Mouse (Mus musculus) liver, embryonic 16.5 days (tissue): ENCODE data around the gene Map3k4. TPM values are rescaled to one million over a fixed set of nuclear protein-coding genes. Genes with fewer than 3 reads are reported as not detected.
"Not testable (repeated sequence)": the region's sequence is repeated elsewhere in the genome, so short reads cannot be mapped to it uniquely, and the experiment has no call there.

Source experiments
- ATAC-seq: fragments of 200-750 bp; cut with Nextera tagmentation; 2 replicates; pipeline ENCODE4 v1.8.0; 2017; ENCODE audit warnings: low read depth, mild to moderate bottlenecking, moderate number of reproducible peaks, moderate library complexity
- H3K27ac ChIP-seq: fragments of 300-500 bp; sonication (generic); 2 replicates; pipeline ENCODE4 v1.5.1; 2014; ENCODE audit warnings: mild to moderate bottlenecking, low read length
- H3K27me3 ChIP-seq: fragments of 300-500 bp; sonication (generic); 2 replicates; pipeline ENCODE4 v1.6.1; 2014; ENCODE audit warnings: low read depth, low read length, mixed read lengths; ENCODE audit not compliant: control insufficient read depth, insufficient read depth
- H3K36me3 ChIP-seq: fragments of 300-500 bp; sonication (generic); 2 replicates; pipeline ENCODE4 v1.6.1; 2014; ENCODE audit warnings: mild to moderate bottlenecking; ENCODE audit not compliant: control insufficient read depth, insufficient read depth
- H3K4me1 ChIP-seq: fragments of 300-500 bp; sonication (generic); 2 replicates; pipeline ENCODE4 v1.6.1; 2014; ENCODE audit warnings: low read depth, low read length, mixed read lengths; ENCODE audit not compliant: control insufficient read depth
- H3K4me2 ChIP-seq: fragments of 300-500 bp; sonication (generic); 2 replicates; pipeline ENCODE4 v1.6.1; 2014; ENCODE audit warnings: low read depth, low read length, mixed read lengths
- H3K4me3 ChIP-seq: fragments of 300-500 bp; sonication (generic); 2 replicates; pipeline ENCODE4 v1.5.1; 2014; ENCODE audit warnings: low read depth, mild to moderate bottlenecking, low read length
- H3K9ac ChIP-seq: fragments of 300-500 bp; sonication (generic); 2 replicates; pipeline ENCODE4 v1.6.1; 2014; ENCODE audit warnings: low read depth, low read length
- H3K9me3 ChIP-seq: fragments of 300-500 bp; sonication (generic); replicated peaks from 2 replicates; pipeline ENCODE4 v1.6.1; 2016; ENCODE audit warnings: low read length; ENCODE audit not compliant: control insufficient read depth
- WGBS: fragments of 180-500 bp; shearing (Covaris S2); extraction: QIAGEN DNeasy Blood & Tissue Kit; methylation state at CpG from one replicate; pipeline ENCODE4 v1.1.7; 2014; ENCODE audit not compliant: insufficient replicate concordance; 5-methylcytosine and 5-hydroxymethylcytosine counted together
- polyA plus RNA-seq: library from polyadenylated mRNA; unstranded; fragments of >200 nt; fragmentation: Nextera tagmentation; extraction: Ambion mirVana; gene quantifications from 2 replicates; pipeline ENCODE4 v1.2.1, GENCODE M21; 2015

The Map3k4 gene
- polyA plus RNA-seq, 1 experiment from 2014 or later = 9.5 TPM

DNA sequence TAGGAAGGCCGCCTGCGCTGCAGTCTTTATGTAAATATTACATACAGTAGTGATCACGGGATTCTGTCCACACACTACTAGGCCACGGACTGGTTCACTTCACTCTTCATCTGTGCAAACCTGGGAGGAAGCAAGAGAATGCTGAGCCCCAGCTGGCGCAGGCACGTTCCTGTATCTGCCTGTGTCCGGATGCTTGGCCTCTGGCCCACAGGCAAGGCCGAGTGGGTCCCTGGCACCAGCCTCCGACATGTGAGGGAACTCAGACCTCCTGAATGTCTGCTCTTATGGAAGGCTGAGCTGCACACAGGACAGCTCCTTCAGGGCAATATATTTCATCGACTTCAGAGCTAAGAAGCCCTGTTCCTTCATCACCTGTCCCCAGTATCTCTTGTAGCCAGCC lies 90.6 kb downstream of the Map3k4 start:
- no peak for ATAC-seq
- WGBS = 77% methylated on average over 10 of the region's 10 CpGs
- H3K9me3 ChIP-seq = no peaks in the 10 kb centered on the region
- no peaks in the 10 kb centered on the region for H3K4me1 ChIP-seq
- no peaks in the 10 kb centered on the region; the same call in none of the 2 replicates for H3K36me3 ChIP-seq
- H3K27me3 ChIP-seq = no peaks in the 10 kb centered on the region
- no peak overlapping the region for H3K27ac ChIP-seq
- H3K4me3 ChIP-seq = no peak overlapping the region
- H3K4me2 ChIP-seq = no peak overlapping the region
- H3K9ac ChIP-seq = no peak overlapping the region

DNA sequence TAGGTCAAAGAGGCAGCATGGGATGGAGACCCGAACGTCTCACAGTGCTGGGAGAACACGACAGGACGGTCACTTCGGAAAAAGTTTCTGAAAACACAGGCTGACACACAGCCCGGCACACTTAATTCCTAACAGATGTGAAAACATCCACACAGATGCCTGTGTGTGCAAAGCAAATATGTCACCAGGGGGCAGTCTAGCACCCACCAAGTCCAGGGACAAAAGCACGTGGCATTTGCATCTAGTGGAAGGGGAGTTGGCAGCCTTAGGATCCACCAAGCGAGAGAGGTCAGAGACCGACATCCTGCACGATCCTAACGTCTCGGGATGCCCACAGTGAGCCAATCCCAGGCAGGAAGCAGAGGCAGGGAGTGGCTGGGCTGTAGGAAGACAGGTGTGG lies 92.0 kb downstream of the Map3k4 start:
- Histone ChIP-seq H3K4me2 (no peak overlapping the region), H3K9me3 (no peaks in the 10 kb centered on the region), H3K9ac (no peak overlapping the region), H3K4me3 (no peak overlapping the region), H3K27ac (no peak overlapping the region), H3K27me3 (no peaks in the 10 kb centered on the region), H3K36me3 (peaks cover 2% of the 10 kb centered on the region; the same call in 1 of the 2 replicates), H3K4me1 (no peaks in the 10 kb centered on the region)
- 66% methylated on average over 12 of the region's 12 CpGs for WGBS
- peak; percentile 9; the same call in 1 of the 2 replicates for ATAC-seq

DNA sequence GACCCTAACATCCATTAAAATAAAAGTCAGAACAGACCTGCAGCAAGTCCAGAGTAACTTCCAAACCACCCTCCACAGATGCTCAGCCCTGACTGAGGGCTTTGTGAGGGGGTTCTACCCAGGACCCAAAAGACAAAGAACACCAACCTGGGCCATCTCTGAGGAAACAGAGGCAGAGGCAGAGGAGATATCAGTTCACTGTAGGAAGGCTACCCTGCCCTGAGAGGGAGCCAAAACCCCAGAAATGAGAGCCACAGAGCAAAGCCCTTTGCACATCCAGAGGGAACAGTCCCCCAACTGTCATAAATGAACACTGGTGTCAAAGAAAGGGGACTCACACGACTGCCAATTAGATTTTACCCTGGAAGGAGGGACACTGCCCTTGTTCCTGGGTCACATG lies 93.4 kb downstream of the Map3k4 start:
- Histone ChIP-seq H3K9ac (no peak overlapping the region), H3K27me3 (no peaks in the 10 kb centered on the region), H3K4me1 (no peaks in the 10 kb centered on the region), H3K4me2 (no peak overlapping the region), H3K27ac (no peak overlapping the region), H3K9me3 (no peaks in the 10 kb centered on the region), H3K36me3 (peaks cover 7% of the 10 kb centered on the region; the same call in 1 of the 2 replicates), H3K4me3 (no peak overlapping the region)
- WGBS = 58% methylated on average over 1 of the region's 1 CpGs
- ATAC-seq = no peak

DNA sequence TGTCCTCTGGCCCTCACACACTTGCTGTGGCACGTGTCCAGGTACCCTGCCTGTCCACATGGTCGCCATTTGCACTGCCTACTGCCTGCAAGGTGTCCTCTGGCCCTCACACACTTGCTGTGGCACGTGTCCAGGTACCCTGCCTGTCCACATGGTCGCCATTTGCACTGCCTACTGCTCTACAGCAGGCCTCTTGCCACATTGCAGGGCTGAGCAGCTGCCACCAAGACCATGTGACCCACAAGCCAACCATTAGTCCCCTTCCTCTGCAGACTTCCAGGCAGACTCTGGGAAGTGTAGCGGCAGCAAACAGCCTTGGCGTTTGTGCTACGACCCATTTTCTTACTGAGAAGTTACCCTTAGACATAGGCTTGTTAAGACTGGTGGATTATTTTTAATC lies 94.0 kb downstream of the Map3k4 start:
- peaks cover 14% of the 10 kb centered on the region for H3K36me3 ChIP-seq
- not testable (repeated sequence) for H3K27me3 ChIP-seq
- 80% methylated on average over 5 of the region's 7 CpGs for WGBS

DNA sequence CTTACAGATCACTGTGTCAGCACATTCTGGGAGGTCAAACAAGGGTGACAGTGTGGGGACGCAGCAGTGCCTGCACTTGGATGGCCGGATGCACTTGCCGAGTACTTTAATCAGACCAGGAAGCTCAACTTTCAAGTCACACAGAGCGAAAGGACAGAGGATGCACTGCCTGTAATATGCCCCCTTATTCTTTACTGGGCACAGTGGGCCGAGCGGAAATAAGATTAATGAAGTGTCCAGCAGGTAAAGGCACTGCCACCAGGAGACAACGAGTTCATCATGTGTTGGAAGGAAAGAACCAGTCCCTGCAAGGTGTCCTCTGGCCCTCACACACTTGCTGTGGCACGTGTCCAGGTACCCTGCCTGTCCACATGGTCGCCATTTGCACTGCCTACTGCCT lies 94.5 kb downstream of the Map3k4 start:
- no peak overlapping the region for H3K9ac ChIP-seq
- peaks cover 16% of the 10 kb centered on the region for H3K36me3 ChIP-seq
- 84% methylated on average over 9 of the region's 9 CpGs for WGBS
- no peak overlapping the region for H3K4me2 ChIP-seq
- H3K27ac ChIP-seq = no peak overlapping the region
- H3K4me3 ChIP-seq = no peak overlapping the region
- ATAC-seq = no peak
- H3K4me1 ChIP-seq = no peaks in the 10 kb centered on the region
- H3K27me3 ChIP-seq = no peaks in the 10 kb centered on the region
- H3K9me3 ChIP-seq = no peaks in the 10 kb centered on the region

More for the DNA sequence above, 94.0 kb downstream of the Map3k4 start:
- not testable (repeated sequence) for H3K4me3 ChIP-seq, H3K9ac ChIP-seq, H3K9me3 ChIP-seq, H3K4me2 ChIP-seq, H3K4me1 ChIP-seq, H3K27ac ChIP-seq, ATAC-seq

DNA sequence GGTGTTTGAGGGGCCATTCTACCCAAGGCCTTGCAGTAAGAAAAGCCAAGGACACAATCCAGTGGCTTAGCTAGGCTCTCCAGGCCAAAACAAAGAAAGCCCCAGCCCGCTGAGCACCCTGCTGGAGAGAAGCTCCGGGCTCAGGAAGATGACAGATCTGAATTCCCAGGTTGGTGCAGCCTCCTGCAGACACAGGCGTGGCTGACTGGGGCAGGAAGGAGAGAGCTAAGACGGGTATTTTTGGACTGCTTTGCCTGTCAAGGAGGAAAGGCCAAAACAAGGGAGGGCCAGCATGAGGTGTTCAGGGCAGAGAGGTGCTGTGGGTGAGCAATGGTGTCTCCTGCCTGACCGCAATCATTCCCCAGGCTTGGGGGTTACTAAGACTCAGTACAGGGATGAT lies 94.9 kb downstream of the Map3k4 start:
- Histone ChIP-seq H3K9ac (no peak overlapping the region), H3K4me3 (no peak overlapping the region), H3K27ac (no peak overlapping the region), H3K4me1 (no peaks in the 10 kb centered on the region), H3K27me3 (no peaks in the 10 kb centered on the region), H3K9me3 (no peaks in the 10 kb centered on the region), H3K36me3 (peaks cover 21% of the 10 kb centered on the region), H3K4me2 (no peak overlapping the region)
- no peak for ATAC-seq
- 77% methylated on average over 5 of the region's 5 CpGs for WGBS

DNA sequence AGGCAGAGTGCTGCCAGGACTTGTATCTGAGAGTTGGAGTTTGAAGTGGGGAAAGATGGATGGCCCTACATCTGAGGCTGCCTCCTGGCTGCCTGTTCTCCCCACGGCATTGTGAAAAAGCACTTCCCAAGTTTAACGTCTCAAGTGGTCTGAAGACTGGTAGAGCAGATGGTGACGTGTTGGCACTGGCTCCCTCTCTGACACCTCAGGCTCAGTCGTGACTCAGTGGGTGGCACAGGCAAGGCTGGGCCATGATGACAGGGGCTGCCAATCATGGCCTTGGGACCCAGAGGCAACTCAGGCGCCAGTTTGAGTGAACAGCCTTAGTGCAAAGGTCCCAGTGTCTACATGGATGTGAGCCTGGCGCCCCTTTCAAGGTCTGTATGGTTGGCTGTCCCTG lies 96.7 kb downstream of the Map3k4 start:
- Histone ChIP-seq H3K27me3 (no peaks in the 10 kb centered on the region), H3K9ac (no peak overlapping the region), H3K4me2 (no peak overlapping the region), H3K4me3 (no peak overlapping the region), H3K4me1 (no peaks in the 10 kb centered on the region), H3K9me3 (no peaks in the 10 kb centered on the region), H3K27ac (no peak overlapping the region), H3K36me3 (peaks cover 35% of the 10 kb centered on the region)
- WGBS = 72% methylated on average over 6 of the region's 6 CpGs
- ATAC-seq = no peak

DNA sequence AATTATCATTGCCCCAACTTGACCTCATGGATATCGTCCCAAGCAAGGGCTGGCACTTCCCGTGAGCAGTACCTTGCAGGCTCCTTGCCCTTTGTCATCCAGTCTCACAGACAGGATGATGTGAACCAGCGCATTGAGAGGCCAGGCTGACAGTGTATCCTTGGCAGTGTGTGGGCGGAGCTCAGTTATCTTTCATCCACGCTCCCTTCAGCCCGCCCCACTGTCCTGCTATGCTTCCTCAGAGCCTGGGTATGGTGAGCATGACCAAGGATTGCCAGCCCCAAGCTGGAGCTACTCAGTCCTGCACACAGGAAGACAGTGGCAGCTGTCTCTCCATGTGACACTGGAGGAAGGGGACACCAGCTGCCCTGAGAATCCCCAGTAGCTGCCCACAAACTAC lies 102.4 kb downstream of the Map3k4 start:
- Histone ChIP-seq H3K9me3 (no peaks in the 10 kb centered on the region), H3K4me1 (peaks cover 10% of the 10 kb centered on the region), H3K27ac (peak overlapping the region; percentile 22; the same call in 1 of the 2 replicates), H3K4me2 (no peak overlapping the region), H3K27me3 (no peaks in the 10 kb centered on the region), H3K9ac (0 out of 2 replicates have a peak overlapping the region, but pooled peaks have one; percentile 29), H3K36me3 (peaks cover 73% of the 10 kb centered on the region), H3K4me3 (no peak overlapping the region)
- ATAC-seq = peak; percentile 84
- 41% methylated on average over 6 of the region's 6 CpGs for WGBS

DNA sequence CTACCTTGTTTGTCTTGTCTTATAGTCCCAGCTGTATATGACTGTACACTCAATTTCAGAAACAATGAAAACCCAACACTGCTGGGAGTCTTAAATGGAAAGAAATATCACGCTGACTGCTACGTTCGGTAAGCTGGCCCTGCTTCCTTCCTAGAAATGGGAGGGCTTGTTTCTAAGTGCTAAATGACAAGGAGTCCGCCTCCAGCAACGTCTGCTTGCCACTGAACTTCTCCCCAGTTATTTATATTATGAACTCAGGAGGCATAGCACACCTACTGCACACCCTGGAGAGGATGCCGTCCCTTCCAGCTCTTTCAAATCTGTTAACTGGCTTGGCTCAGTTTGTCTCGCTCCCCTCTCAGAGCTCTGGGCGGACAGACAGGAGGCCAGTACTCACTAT lies 105.2 kb downstream of the Map3k4 start:
- peaks cover 64% of the 10 kb centered on the region for H3K36me3 ChIP-seq
- H3K4me2 ChIP-seq = no peak overlapping the region
- ATAC-seq = no peak
- no peak overlapping the region for H3K4me3 ChIP-seq
- 75% methylated on average over 8 of the region's 8 CpGs for WGBS
- no peak overlapping the region for H3K27ac ChIP-seq
- H3K27me3 ChIP-seq = no peaks in the 10 kb centered on the region
- peaks cover 35% of the 10 kb centered on the region for H3K4me1 ChIP-seq
- no peaks in the 10 kb centered on the region for H3K9me3 ChIP-seq
- no peak overlapping the region for H3K9ac ChIP-seq
